8 mouse cellular contexts compared by ENCODE assay signal in the genomic region with DNA sequence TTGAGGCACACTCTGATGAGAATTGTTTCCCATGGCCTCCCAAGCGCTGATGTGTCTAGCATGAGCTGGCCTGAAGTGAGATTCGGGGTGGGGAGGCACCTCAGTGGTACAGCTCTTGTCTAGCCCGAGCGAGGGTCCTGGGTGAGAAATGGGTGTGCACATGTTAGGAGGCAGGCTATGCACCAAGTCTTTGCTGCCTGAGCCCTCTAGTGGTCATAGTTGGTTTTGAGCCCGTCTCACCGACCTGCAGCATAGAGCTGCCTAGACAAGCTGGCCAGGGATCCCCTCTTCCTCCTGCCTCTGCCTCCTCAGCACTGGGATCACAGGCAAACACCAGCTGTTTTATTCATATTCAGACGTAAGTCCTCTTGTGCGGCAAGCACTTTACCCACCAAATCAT. TPM values are rescaled to one million over a fixed set of nuclear protein-coding genes. Genes with fewer than 3 reads are reported as not detected.
DNase-seq lines count a peak whose midpoint lies in the region; ATAC-seq and TF ChIP-seq lines count a peak whose summit lies in the region.

No protein-coding gene starts in this region.

- H3K4me1 ChIP-seq in intestine, postnatal 0 days (replicated peaks; ENCODE audit: control insufficient read depth, insufficient read depth, low read length) = no peaks in the 10 kb centered on the region
- H3K4me1 ChIP-seq in small intestine, adult 2 months (ENCODE audit: control insufficient read depth, insufficient read depth, insufficient read length, low read length) = peaks cover 17% of the 10 kb centered on the region; the same call in 1 of the 2 replicates

- no peaks in the 10 kb centered on the region for H3K27me3 ChIP-seq in intestine, postnatal 0 days (replicated peaks; ENCODE audit: control insufficient read depth, insufficient read depth, low read length)
- H3K27me3 ChIP-seq in small intestine, adult 2 months (ENCODE audit: control insufficient read depth, insufficient read depth, low read length) = no peaks in the 10 kb centered on the region

- ATAC-seq in common myeloid progenitor, adult 5-6 weeks (replicated peaks; ENCODE audit: low read depth, poor library complexity, severe bottlenecking) = peak; percentile 79
- peak; percentile 46; the same call in 1 of the 2 replicates for ATAC-seq in intestine, postnatal 0 days

- WGBS in intestine, postnatal 0 days = 22% methylated on average over 8 of the region's 8 CpGs
- WGBS in small intestine, adult 2 months = 22% methylated on average over 8 of the region's 8 CpGs

- intact Hi-C loops in left cerebral cortex, postnatal 4 days (cut with DNase I) = no loop called here

- no peak overlapping the region for H3K27ac ChIP-seq in intestine, postnatal 0 days (ENCODE audit: low read depth, low read length)
- H3K27ac ChIP-seq in small intestine, adult 2 months (ENCODE audit: insufficient read depth, low read depth, low read length) = no peak overlapping the region

- no peak overlapping the region for H3K4me3 ChIP-seq in intestine, postnatal 0 days (ENCODE audit: low read depth, low read length)
- no peak overlapping the region for H3K4me3 ChIP-seq in small intestine, adult 2 months (ENCODE audit: low read depth, low read length)

- peak; percentile 80 to 93 for DNase-seq in adrenal gland, adult (ENCODE audit: inconsistent age in 2 of 2, low spot score in 1 of 2)
- DNase-seq in adrenal gland, postnatal 4 days (ENCODE audit: low spot score in 2 of 2) = no peak
- DNase-seq in gastrocnemius, postnatal 25 days = peak; percentile 69
- DNase-seq in left cerebral cortex, postnatal 4 days = peak; percentile 77
- peak; percentile 83 for DNase-seq in mesoderm, embryonic 11.5 days (ENCODE audit: low read depth, low spot score)

- peaks cover 33% of the 10 kb centered on the region for H3K36me3 ChIP-seq in intestine, postnatal 0 days (ENCODE audit: control insufficient read depth, insufficient read depth)
- peaks cover 30% of the 10 kb centered on the region for H3K36me3 ChIP-seq in small intestine, adult 2 months (ENCODE audit: control insufficient read depth, insufficient read depth, low read length)

- H3K9ac ChIP-seq in intestine, postnatal 0 days (ENCODE audit: low read depth, low read length) = no peak overlapping the region

- H3K4me2 ChIP-seq in intestine, postnatal 0 days (replicated peaks; ENCODE audit: low read depth) = no peak overlapping the region

- H3K9me3 ChIP-seq in intestine, postnatal 0 days (ENCODE audit: control insufficient read depth) = no peaks in the 10 kb centered on the region

- no peak for TF ChIP-seq POLR2A in small intestine, adult 2 months (IDR thresholded peaks at IDR 0.05; ENCODE audit: low read depth, low read length)

- peak; percentile 93 for TF ChIP-seq CTCF in intestine, postnatal 0 days (IDR thresholded peaks at IDR 0.05; ENCODE audit: low read depth)
- TF ChIP-seq CTCF in small intestine, adult 2 months (IDR thresholded peaks at IDR 0.05; ENCODE audit: extremely low read depth, insufficient read length, insufficient replicate concordance, low read depth, low read length) = peak; percentile 79; the same call in 1 of the 2 replicates

RNA-seq across cellular contexts. Expression of a gene that starts 7.4 kb away (rescaled TPM):
- 10 to 100 TPM; 30.5 to 33.5 TPM for total RNA-seq in adrenal gland, postnatal 4 days (2021)
- total RNA-seq in common myeloid progenitor, adult 5-6 weeks (2017) = 15.1 and 17.1 TPM in 2 replicates
- 100 to 1,000 TPM; 133 to 135 TPM for total RNA-seq in gastrocnemius, postnatal 25 days (2021)
- polyA plus RNA-seq in intestine, postnatal 0 days (2015; fragmentation: Nextera tagmentation; extraction: Ambion mirVana) = 7.0 and 8.0 TPM in 2 replicates
- total RNA-seq in left cerebral cortex, postnatal 4 days (2021) = 10 to 100 TPM; 41.4 to 45.7 TPM
- polyA plus RNA-seq in small intestine, adult 2 months (2012; rRNA removed) = 21.3 and 22.9 TPM in 2 replicates

RNA-seq across cellular contexts. Expression of a gene that starts 12.6 kb away (rescaled TPM):
- 10 to 100 TPM; 21.0 to 22.2 TPM for total RNA-seq in adrenal gland, postnatal 4 days (2021)
- 4.1 and 4.6 TPM in 2 replicates for total RNA-seq in common myeloid progenitor, adult 5-6 weeks (2017)
- 1 to 10 TPM; 2.8 to 3.0 TPM for total RNA-seq in gastrocnemius, postnatal 25 days (2021)
- polyA plus RNA-seq in intestine, postnatal 0 days (2015; fragmentation: Nextera tagmentation; extraction: Ambion mirVana) = 15.8 and 16.0 TPM in 2 replicates
- 1 to 10 TPM; 3.4 to 3.7 TPM for total RNA-seq in left cerebral cortex, postnatal 4 days (2021)
- polyA plus RNA-seq in small intestine, adult 2 months (2012; rRNA removed) = 39.7 and 96.6 TPM in 2 replicates

RNA-seq across cellular contexts. Expression of a gene that starts 28.7 kb away (rescaled TPM):
- total RNA-seq in adrenal gland, postnatal 4 days (2021) = 10 to 100 TPM; 83.2 to 87.5 TPM
- 8.7 and 11.6 TPM in 2 replicates for total RNA-seq in common myeloid progenitor, adult 5-6 weeks (2017)
- total RNA-seq in gastrocnemius, postnatal 25 days (2021) = 10 to 100 TPM; 35.3 to 39.1 TPM
- polyA plus RNA-seq in intestine, postnatal 0 days (2015; fragmentation: Nextera tagmentation; extraction: Ambion mirVana) = 521 and 545 TPM in 2 replicates
- 1 to 10 TPM; 4.5 to 6.1 TPM for total RNA-seq in left cerebral cortex, postnatal 4 days (2021)
- polyA plus RNA-seq in small intestine, adult 2 months (2012; rRNA removed) = 137 and 299 TPM in 2 replicates

RNA-seq across cellular contexts. Expression of a gene that starts 36.1 kb away (rescaled TPM):
- not detected for total RNA-seq in adrenal gland, postnatal 4 days (2021)
- total RNA-seq in common myeloid progenitor, adult 5-6 weeks (2017) = not detected in 2 replicates
- total RNA-seq in gastrocnemius, postnatal 25 days (2021) = not detected
- not detected in 2 replicates for polyA plus RNA-seq in intestine, postnatal 0 days (2015; fragmentation: Nextera tagmentation; extraction: Ambion mirVana)
- total RNA-seq in left cerebral cortex, postnatal 4 days (2021) = not detected
- polyA plus RNA-seq in small intestine, adult 2 months (2012; rRNA removed) = not detected in 2 replicates

RNA-seq across cellular contexts. Expression of a gene that starts 39.1 kb away (rescaled TPM):
- total RNA-seq in adrenal gland, postnatal 4 days (2021) = 10 to 100 TPM; 49.3 to 61.2 TPM
- total RNA-seq in common myeloid progenitor, adult 5-6 weeks (2017) = 142 and 165 TPM in 2 replicates
- 1 to 10 TPM; 2.6 to 2.7 TPM for total RNA-seq in gastrocnemius, postnatal 25 days (2021)
- 22.5 and 23.5 TPM in 2 replicates for polyA plus RNA-seq in intestine, postnatal 0 days (2015; fragmentation: Nextera tagmentation; extraction: Ambion mirVana)
- total RNA-seq in left cerebral cortex, postnatal 4 days (2021) = 10 to 100 TPM; 12.3 to 16.2 TPM
- polyA plus RNA-seq in small intestine, adult 2 months (2012; rRNA removed) = 7.6 and 16.3 TPM in 2 replicates

Comparison
In these comparisons a context has a peak if more than half of its experiments do, and no peak if none do; other contexts are left out.
1. DNase-seq: peak in adrenal gland, adult (2 of 2), gastrocnemius, postnatal 25 days (single experiment), left cerebral cortex, postnatal 4 days (single experiment) and mesoderm, embryonic 11.5 days (single experiment); none in adrenal gland, postnatal 4 days (0 of 2).